Mouse (Mus musculus) T-helper 2 cell (primary cell): ENCODE results near the gene Itgb5.

Experiments used
- in situ Hi-C: fragments of 300-600 bp; cut with MboI, MseI; formaldehyde crosslinking; loops from one replicate; pipeline ENCODE4 v1.15.1; 2025; ENCODE audit warnings: high pct_unique_total_duplicates

Itgb5 gene

GRCm38 (mm10) chr16:33878041-33878783, 48.7 kb downstream of the Itgb5 start:
- in situ Hi-C loops = no loop called here

- in situ Hi-C loops = no loop called here
Observed at GRCm38 (mm10) chr16:33879031-33879430, 49.6 kb downstream of the Itgb5 start.

GRCm38 (mm10) chr16:33879556-33879955, 50.1 kb downstream of the Itgb5 start:
- in situ Hi-C loops = no loop called here

GRCm38 (mm10) chr16:33880765-33881164, 51.3 kb downstream of the Itgb5 start:
- in situ Hi-C loops = no loop called here

- in situ Hi-C loops = no loop called here
Observed at GRCm38 (mm10) chr16:33882540-33882939, 53.1 kb downstream of the Itgb5 start.

- in situ Hi-C loops = no loop called here
Observed at GRCm38 (mm10) chr16:33883046-33883975, 53.8 kb downstream of the Itgb5 start.

- in situ Hi-C loops = no loop called here
Observed at GRCm38 (mm10) chr16:33884201-33884600, 54.7 kb downstream of the Itgb5 start.

GRCm38 (mm10) chr16:33885021-33885471, 55.6 kb downstream of the Itgb5 start:
- in situ Hi-C loops = no loop called here

GRCm38 (mm10) chr16:33885671-33886328, 56.3 kb downstream of the Itgb5 start:
- in situ Hi-C loops = no loop called here

- in situ Hi-C loops = no loop called here
Observed at GRCm38 (mm10) chr16:33886665-33887064, 57.2 kb downstream of the Itgb5 start.

GRCm38 (mm10) chr16:33887981-33888380, 58.5 kb downstream of the Itgb5 start:
- in situ Hi-C loops = no loop called here

GRCm38 (mm10) chr16:33889000-33889607, 59.6 kb downstream of the Itgb5 start:
- in situ Hi-C loops = no loop called here

- in situ Hi-C loops = no loop called here
Observed at GRCm38 (mm10) chr16:33891099-33891498, 61.6 kb downstream of the Itgb5 start.

- in situ Hi-C loops = no loop called here
Observed at GRCm38 (mm10) chr16:33891561-33892281, 62.3 kb downstream of the Itgb5 start.

GRCm38 (mm10) chr16:33892539-33892938, 63.1 kb downstream of the Itgb5 start:
- in situ Hi-C loops = no loop called here

GRCm38 (mm10) chr16:33893796-33894195, 64.3 kb downstream of the Itgb5 start:
- in situ Hi-C loops = no loop called here

- in situ Hi-C loops = no loop called here
Observed at GRCm38 (mm10) chr16:33894449-33894848, 65.0 kb downstream of the Itgb5 start.

- in situ Hi-C loops = no loop called here
Observed at GRCm38 (mm10) chr16:33895690-33896089, 66.2 kb downstream of the Itgb5 start.

- in situ Hi-C loops = no loop called here
Observed at GRCm38 (mm10) chr16:33896801-33897200, 67.3 kb downstream of the Itgb5 start.

- in situ Hi-C loops = no loop called here
Observed at GRCm38 (mm10) chr16:33903664-33904441, 74.4 kb downstream of the Itgb5 start.
